Mouse (Mus musculus): ENCODE data around the gene Tgfbr3.

GRCm38 (mm10) chr5:107261930-107262329 lies 27.5 kb downstream of the Tgfbr3 start:
- TF ChIP-seq POLR2A (IDR thresholded peaks at IDR 0.05; ENCODE audit: insufficient read depth, low read depth, low read length) (no peak), CTCF (IDR thresholded peaks at IDR 0.05; ENCODE audit: insufficient read depth, low read depth, low read length) (no peak)

Data from olfactory bulb, adult 2 months (tissue).